Mouse (Mus musculus): ENCODE results near the gene 2410004P03Rik.

The 2410004P03Rik gene

GRCm38 (mm10) chr12:17011100-17011870, at the start of gene 2410004P03Rik:
Gene 2410004P03Rik, minus strand, starts transcription at chr12:17011727.
- peak; percentile 38 for DNase-seq (ENCODE audit: low read depth, low spot score)

GRCm38 (mm10) chr12:17061183-17061722, 49.7 kb upstream of the 2410004P03Rik start:
- DNase-seq (ENCODE audit: low read depth, low spot score) = no peak

- DNase-seq (ENCODE audit: low read depth, low spot score) = no peak
Measured at GRCm38 (mm10) chr12:17058490-17058889, 47.0 kb upstream of the 2410004P03Rik start.

GRCm38 (mm10) chr12:17057110-17057509, 45.6 kb upstream of the 2410004P03Rik start:
- DNase-seq (ENCODE audit: low read depth, low spot score) = no peak

- DNase-seq (ENCODE audit: low read depth, low spot score) = no peak
Measured at GRCm38 (mm10) chr12:17055766-17056165, 44.2 kb upstream of the 2410004P03Rik start.

- DNase-seq (ENCODE audit: low read depth, low spot score) = no peak
Measured at GRCm38 (mm10) chr12:17054691-17055090, 43.2 kb upstream of the 2410004P03Rik start.

GRCm38 (mm10) chr12:17052673-17053072, 41.1 kb upstream of the 2410004P03Rik start:
- no peak for DNase-seq (ENCODE audit: low read depth, low spot score)

GRCm38 (mm10) chr12:17051057-17051456, 39.5 kb upstream of the 2410004P03Rik start:
- no peak for DNase-seq (ENCODE audit: low read depth, low spot score)

GRCm38 (mm10) chr12:17049796-17050195, 38.3 kb upstream of the 2410004P03Rik start:
- no peak for DNase-seq (ENCODE audit: low read depth, low spot score)

- no peak for DNase-seq (ENCODE audit: low read depth, low spot score)
Measured at GRCm38 (mm10) chr12:17048979-17049612, 37.6 kb upstream of the 2410004P03Rik start.

GRCm38 (mm10) chr12:17043311-17043710, 31.8 kb upstream of the 2410004P03Rik start:
- DNase-seq (ENCODE audit: low read depth, low spot score) = no peak

- no peak for DNase-seq (ENCODE audit: low read depth, low spot score)
Measured at GRCm38 (mm10) chr12:17040567-17040966, 29.0 kb upstream of the 2410004P03Rik start.

- DNase-seq (ENCODE audit: low read depth, low spot score) = no peak
Measured at GRCm38 (mm10) chr12:17039415-17039814, 27.9 kb upstream of the 2410004P03Rik start.

GRCm38 (mm10) chr12:17038246-17038645, 26.7 kb upstream of the 2410004P03Rik start:
- no peak for DNase-seq (ENCODE audit: low read depth, low spot score)

GRCm38 (mm10) chr12:17037053-17037610, 25.6 kb upstream of the 2410004P03Rik start:
- no peak for DNase-seq (ENCODE audit: low read depth, low spot score)

GRCm38 (mm10) chr12:17036532-17036931, 25.0 kb upstream of the 2410004P03Rik start:
- no peak for DNase-seq (ENCODE audit: low read depth, low spot score)

GRCm38 (mm10) chr12:17035128-17035527, 23.6 kb upstream of the 2410004P03Rik start:
- DNase-seq (ENCODE audit: low read depth, low spot score) = no peak

- no peak for DNase-seq (ENCODE audit: low read depth, low spot score)
Measured at GRCm38 (mm10) chr12:17034671-17035070, 23.1 kb upstream of the 2410004P03Rik start.

- DNase-seq (ENCODE audit: low read depth, low spot score) = no peak
Measured at GRCm38 (mm10) chr12:17033464-17033841, 21.9 kb upstream of the 2410004P03Rik start.

- peak; percentile 63 for DNase-seq (ENCODE audit: low read depth, low spot score)
Measured at GRCm38 (mm10) chr12:17032694-17033463, 21.4 kb upstream of the 2410004P03Rik start.

- no peak for DNase-seq (ENCODE audit: low read depth, low spot score)
Measured at GRCm38 (mm10) chr12:17024554-17025110, 13.1 kb upstream of the 2410004P03Rik start.
